ENCODE assay signal across 17 mouse cellular contexts in the genomic region with DNA sequence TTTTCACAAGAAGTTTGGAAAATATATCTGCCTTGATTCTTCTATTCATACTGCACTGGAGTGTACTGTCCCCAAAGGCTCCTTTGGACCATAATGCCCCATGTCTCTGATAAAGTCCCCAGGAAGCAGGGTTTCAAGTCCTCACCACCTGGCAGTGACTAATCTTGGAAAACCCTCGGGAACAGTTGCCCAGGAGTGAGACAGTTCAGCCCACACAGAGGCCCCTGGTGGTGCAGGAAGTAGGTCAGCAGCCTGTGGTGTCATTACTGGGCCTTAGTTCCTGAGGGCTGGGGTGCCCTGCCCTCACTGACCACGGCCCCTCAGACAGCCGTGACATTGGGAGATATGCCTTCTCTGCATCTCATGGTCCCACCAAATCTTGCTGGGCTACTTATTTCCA.
DNase-seq lines count a peak whose midpoint lies in the region; ATAC-seq and TF ChIP-seq lines count a peak whose summit lies in the region.
"Had no signal": no experiment of that assay in that cellular context is flagged by ENCODE, and none has a peak within 500 bp of the region (broad histone marks: within the 10 kb centered on the region; RNA-seq: fewer than 3 reads in every experiment).

No protein-coding gene starts in this region.

- no peak overlapping the region for H3K4me2 ChIP-seq in midbrain, embryonic 11.5 days
- H3K4me2 ChIP-seq: embryonic facial prominence, embryonic 13.5 days; liver, embryonic 11.5 days; lung, embryonic 14.5 days had no signal

- no peak for ATAC-seq in midbrain, embryonic 11.5 days (ENCODE audit: low FRiP score)
- ATAC-seq: hindbrain, embryonic 16.5 days; Patski had no signal

- H3K9me3 ChIP-seq in midbrain, embryonic 11.5 days (ENCODE audit: control insufficient read depth, low read length) = no peaks in the 10 kb centered on the region
- H3K9me3 ChIP-seq: embryonic facial prominence, embryonic 13.5 days; forebrain, embryonic 10.5 days had no signal

- H3K27ac ChIP-seq in layer of hippocampus, adult 2 months = no peak overlapping the region
- no peak overlapping the region for H3K27ac ChIP-seq in midbrain, embryonic 11.5 days (ENCODE audit: low read depth, low read length)
- H3K27ac ChIP-seq: embryonic facial prominence, embryonic 13.5 days; forebrain, embryonic 10.5 days had no signal

- H3K9ac ChIP-seq in midbrain, embryonic 11.5 days (ENCODE audit: low read length) = no peak overlapping the region
- H3K9ac ChIP-seq: embryonic facial prominence, embryonic 13.5 days; lung, embryonic 14.5 days had no signal

- intact Hi-C loops in heart, postnatal 10 days (cut with DNase I) = no loop called here

- no peaks in the 10 kb centered on the region for H3K27me3 ChIP-seq in midbrain, embryonic 11.5 days (ENCODE audit: control insufficient read depth, insufficient read depth, low read length)
- H3K27me3 ChIP-seq: embryonic facial prominence, embryonic 13.5 days had no signal

- 81% methylated on average over 3 of the region's 3 CpGs for WGBS in midbrain, embryonic 11.5 days

- no peak overlapping the region for H3K4me3 ChIP-seq in layer of hippocampus, adult 2 months
- no peak overlapping the region for H3K4me3 ChIP-seq in midbrain, embryonic 11.5 days (ENCODE audit: low read depth, low read length)
- H3K4me3 ChIP-seq: embryonic facial prominence, embryonic 13.5 days; forebrain, embryonic 10.5 days had no signal

- no peaks in the 10 kb centered on the region for H3K36me3 ChIP-seq in midbrain, embryonic 11.5 days (ENCODE audit: control insufficient read depth, insufficient read depth, low read length)
- H3K36me3 ChIP-seq: embryonic facial prominence, embryonic 13.5 days; forebrain, embryonic 10.5 days had no signal

- peak; percentile 13; the same call in 1 of the 2 replicates for TF ChIP-seq CTCF in layer of hippocampus, adult 2 months (conservative IDR thresholded peaks at IDR 0.05)

- peak; percentile 42 for DNase-seq in cerebellum, adult 11 months
- DNase-seq in cerebellum, postnatal 14 days = no peak
- no peak for DNase-seq in layer of hippocampus, adult 2 months (ENCODE audit: low spot score in 2 of 2)
- DNase-seq in layer of hippocampus, adult 9-11 months = no peak
- DNase-seq in cerebellum, adult 8-10 months = peak; percentile 41
- peak; percentile 35 to 38 for DNase-seq in heart, postnatal 10 days
- DNase-seq in midbrain, embryonic 11.5 days (ENCODE audit: low spot score, missing footprints) = no peak
- no peak for DNase-seq in right cerebral cortex, postnatal 4 days
- DNase-seq: kidney, adult 18-20 months; kidney, postnatal 36 days; left cerebral cortex, postnatal 4 days; lung, embryonic 14.5 days had no signal

- peaks cover 4% of the 10 kb centered on the region; the same call in 1 of the 2 replicates for H3K4me1 ChIP-seq in midbrain, embryonic 11.5 days (ENCODE audit: control insufficient read depth, insufficient read depth, low read length)
- H3K4me1 ChIP-seq: embryonic facial prominence, embryonic 13.5 days had no signal

Comparison
In these comparisons a context has a peak if more than half of its experiments do, and no peak if none do; other contexts are left out.
1. DNase-seq: peak in cerebellum, adult 11 months (single experiment), cerebellum, adult 8-10 months (single experiment) and heart, postnatal 10 days (2 of 2); none in cerebellum, postnatal 14 days (0 of 2), layer of hippocampus, adult 2 months (0 of 2), layer of hippocampus, adult 9-11 months (single experiment), midbrain, embryonic 11.5 days (single experiment) and right cerebral cortex, postnatal 4 days (single experiment).